Mouse (Mus musculus): Measurements from ENCODE around the gene Mtfr1l.

Mtfr1l gene

GRCm38 (mm10) chr4:134557626-134558249 lies 22.6 kb upstream of the Mtfr1l start:
- DNase-seq (ENCODE audit: low read depth) = peak; percentile 42

- DNase-seq (ENCODE audit: low read depth) = peak; percentile 80
These were observed 20.9 kb upstream of the Mtfr1l start for GRCm38 (mm10) chr4:134555956-134556580.

GRCm38 (mm10) chr4:134553631-134554030 lies 18.4 kb upstream of the Mtfr1l start:
- no peak for DNase-seq (ENCODE audit: low read depth)

- DNase-seq (ENCODE audit: low read depth) = no peak
These were observed 16.5 kb upstream of the Mtfr1l start, which contains the start of gene Selenon for GRCm38 (mm10) chr4:134551494-134552316. Gene Selenon (minus strand): TSS chr4:134552166.

GRCm38 (mm10) chr4:134549899-134550298 lies 14.7 kb upstream of the Mtfr1l start:
- DNase-seq (ENCODE audit: low read depth) = no peak

- DNase-seq (ENCODE audit: low read depth) = peak; percentile 90
These were observed 13.2 kb upstream of the Mtfr1l start for GRCm38 (mm10) chr4:134548169-134548938.

GRCm38 (mm10) chr4:134546814-134547705 lies 11.9 kb upstream of the Mtfr1l start:
- peak; percentile 77 for DNase-seq (ENCODE audit: low read depth)

- peak; percentile 91 for DNase-seq (ENCODE audit: low read depth)
These were observed 8.1 kb upstream of the Mtfr1l start for GRCm38 (mm10) chr4:134543261-134543660.

- no peak for DNase-seq (ENCODE audit: low read depth)
These were observed 7.5 kb upstream of the Mtfr1l start for GRCm38 (mm10) chr4:134542726-134543125.

GRCm38 (mm10) chr4:134538997-134539580 lies 3.9 kb upstream of the Mtfr1l start:
- no peak for DNase-seq (ENCODE audit: low read depth)

- DNase-seq (ENCODE audit: low read depth) = no peak
These were observed 582 bp upstream of the Mtfr1l start for GRCm38 (mm10) chr4:134535787-134536151.

GRCm38 (mm10) chr4:134534124-134534886 lies 882 bp downstream of the Mtfr1l start:
- peak; percentile 80 for DNase-seq (ENCODE audit: low read depth)

GRCm38 (mm10) chr4:134533421-134533820 lies 1.8 kb downstream of the Mtfr1l start:
- no peak for DNase-seq (ENCODE audit: low read depth)

GRCm38 (mm10) chr4:134532928-134533327 lies 2.3 kb downstream of the Mtfr1l start:
- no peak for DNase-seq (ENCODE audit: low read depth)

- DNase-seq (ENCODE audit: low read depth) = no peak
These were observed 9.0 kb downstream of the Mtfr1l start for GRCm38 (mm10) chr4:134526220-134526619.

GRCm38 (mm10) chr4:134525806-134526205 lies 9.4 kb downstream of the Mtfr1l start:
- no peak for DNase-seq (ENCODE audit: low read depth)

GRCm38 (mm10) chr4:134523447-134523846 lies 11.7 kb downstream of the Mtfr1l start:
- DNase-seq (ENCODE audit: low read depth) = no peak

GRCm38 (mm10) chr4:134519281-134519680 lies 15.9 kb downstream of the Mtfr1l start:
- DNase-seq (ENCODE audit: low read depth) = no peak

- DNase-seq (ENCODE audit: low read depth) = no peak
These were observed 16.6 kb downstream of the Mtfr1l start for GRCm38 (mm10) chr4:134518541-134518940.

GRCm38 (mm10) chr4:134517719-134518118 lies 17.5 kb downstream of the Mtfr1l start:
- no peak for DNase-seq (ENCODE audit: low read depth)

Measured in 416B (cell line).